Mouse (Mus musculus) bone marrow, adult 2 months (tissue): ENCODE results near the gene Fxyd7. TPM values are rescaled to one million over a fixed set of nuclear protein-coding genes. Genes with fewer than 3 reads are reported as not detected.
A peak's percentile ranks its signal among the peaks of the same experiment; 100 is the strongest.

Experiments
- H3K27ac ChIP-seq: fragments of 200-500 bp; 2 replicates; pipeline ENCODE4 v1.5.1; 2012; ENCODE audit warnings: low read depth, mild to moderate bottlenecking, control low read depth, inconsistent platforms, low read length; ENCODE audit not compliant: control insufficient read depth, poor library complexity, insufficient read depth
- H3K4me1 ChIP-seq: fragments of 200-500 bp; 2 replicates; pipeline ENCODE4 v1.6.1; 2011; ENCODE audit warnings: low read length; ENCODE audit not compliant: control insufficient read depth, insufficient read depth
- H3K4me3 ChIP-seq: fragments of 200-500 bp; replicated peaks from 2 replicates; pipeline ENCODE3; 2011; ENCODE audit warnings: mild to moderate bottlenecking, low read depth, low read length, control low read depth; ENCODE audit not compliant: control insufficient read depth
- CTCF ChIP-seq: fragments of 200-500 bp; IDR thresholded peaks from 2 replicates; pipeline ENCODE4 v1.5.1; 2011; ENCODE audit warnings: low read length, control low read depth; ENCODE audit not compliant: control insufficient read depth, insufficient read depth
- POLR2A ChIP-seq: fragments of 200-500 bp; IDR thresholded peaks from 2 replicates; pipeline ENCODE4 v1.6.1; 2011; ENCODE audit warnings: low read depth, mild to moderate bottlenecking, control low read depth, low read length, borderline replicate concordance; ENCODE audit not compliant: control insufficient read depth
- WGBS: fragments of 180-500 bp; shearing (Covaris S2); methylation state at CpG from one replicate; pipeline ENCODE4 v1.1.7; 2018; 5-methylcytosine and 5-hydroxymethylcytosine counted together
- polyA plus RNA-seq: library from polyadenylated mRNA; stranded (reverse); fragments of >200 nt; gene quantifications from 2 replicates; pipeline ENCODE4 v1.2.4, GENCODE M21; 2011; ENCODE audit warnings: low replicate concordance; ENCODE audit not compliant: missing spikeins, insufficient read depth, insufficient read length

The Fxyd7 gene
- polyA plus RNA-seq, 1 experiment = not detected

DNA sequence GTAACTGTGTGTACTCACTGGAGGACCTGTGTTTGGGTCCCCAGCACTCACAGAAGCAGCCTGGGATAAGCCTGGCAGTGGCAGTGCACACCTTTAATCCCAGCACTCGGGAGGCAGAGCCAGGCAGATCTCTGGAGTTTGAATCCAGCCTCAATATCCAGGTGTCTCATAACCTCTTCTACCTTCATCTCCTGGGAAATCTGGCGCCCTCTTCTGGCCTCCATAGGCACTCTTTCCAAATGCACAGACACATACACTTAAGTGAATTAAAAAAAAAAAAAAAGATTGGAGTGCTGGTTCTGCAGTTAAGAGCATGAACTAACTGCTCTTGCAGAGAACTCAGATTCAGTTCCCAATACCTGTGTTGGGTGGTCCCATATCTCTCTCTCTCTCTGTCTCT is 20.6 kb downstream of the Fxyd7 start:
- no peak overlapping the region for H3K27ac ChIP-seq
- WGBS = 52% methylated on average over 2 of the region's 2 CpGs
- TF ChIP-seq POLR2A = no peak
- no peak for TF ChIP-seq CTCF
- H3K4me3 ChIP-seq = no peak overlapping the region
- H3K4me1 ChIP-seq = peaks cover 17% of the 10 kb centered on the region

DNA sequence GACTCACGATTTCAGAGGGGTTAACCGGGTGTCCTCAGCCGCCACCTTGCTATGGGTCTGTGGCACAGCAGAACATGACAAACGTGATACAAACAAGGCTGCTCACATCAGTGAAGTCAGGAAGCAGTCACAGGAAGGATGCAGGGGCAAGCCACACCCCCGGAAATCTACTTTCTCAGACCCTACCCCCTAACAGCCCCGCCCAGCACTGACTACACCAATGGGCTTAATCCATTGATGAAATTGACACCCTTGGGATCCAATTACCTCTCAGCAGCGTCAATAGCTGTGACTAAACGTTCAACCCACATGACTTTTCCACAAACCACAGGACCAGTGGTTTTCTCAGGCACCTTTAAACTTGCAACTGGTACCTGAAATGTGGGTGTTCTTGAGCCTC is 22.7 kb downstream of the Fxyd7 start:
- 67% methylated on average over 8 of the region's 8 CpGs for WGBS
- TF ChIP-seq CTCF (no peak), POLR2A (no peak)
- Histone ChIP-seq H3K27ac (no peak overlapping the region), H3K4me1 (peaks cover 8% of the 10 kb centered on the region), H3K4me3 (no peak overlapping the region)

DNA sequence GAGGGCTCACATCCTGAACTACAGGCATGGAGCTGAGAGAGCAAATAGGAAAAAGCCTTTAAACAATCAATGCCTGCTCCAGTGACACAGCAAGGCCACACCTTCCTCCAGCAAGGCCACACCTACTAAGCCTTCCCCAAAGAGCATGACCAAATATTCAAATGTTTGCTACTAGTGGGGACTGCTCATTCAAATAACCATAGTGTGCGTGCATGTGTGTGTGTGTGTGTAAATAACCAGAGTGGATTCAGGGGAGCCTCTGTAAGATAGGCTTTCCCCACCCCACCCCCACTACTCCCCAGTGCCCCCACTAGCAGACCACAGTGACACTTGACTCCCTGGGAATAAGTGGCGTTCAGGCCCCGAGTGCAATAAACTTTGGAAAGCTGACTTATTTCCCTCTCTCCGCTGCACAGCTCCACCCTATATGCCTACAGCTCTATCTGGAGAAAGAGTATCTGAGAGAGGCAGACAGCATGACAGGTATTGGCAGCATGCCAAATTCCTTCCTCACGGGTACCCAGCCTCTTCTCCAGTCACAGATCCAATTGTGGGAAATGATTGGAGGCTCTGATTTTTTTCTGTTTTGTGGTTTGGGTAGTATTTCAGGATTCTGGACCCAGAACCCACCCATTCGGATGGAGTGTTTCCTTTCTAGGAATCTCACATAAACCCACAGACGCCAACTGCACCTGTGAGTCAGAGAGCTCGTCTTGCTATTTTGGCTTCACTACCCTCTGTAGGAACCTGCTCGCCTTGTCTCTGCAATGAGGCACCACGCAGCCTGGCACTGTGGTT is 34.0 kb downstream of the Fxyd7 start:
- no peak overlapping the region for H3K4me3 ChIP-seq
- TF ChIP-seq CTCF = no peak
- no peak for TF ChIP-seq POLR2A
- 56% methylated on average over 10 of the region's 10 CpGs for WGBS
- H3K27ac ChIP-seq = no peak overlapping the region
- H3K4me1 ChIP-seq = no peaks in the 10 kb centered on the region; the same call in 1 of the 2 replicates

DNA sequence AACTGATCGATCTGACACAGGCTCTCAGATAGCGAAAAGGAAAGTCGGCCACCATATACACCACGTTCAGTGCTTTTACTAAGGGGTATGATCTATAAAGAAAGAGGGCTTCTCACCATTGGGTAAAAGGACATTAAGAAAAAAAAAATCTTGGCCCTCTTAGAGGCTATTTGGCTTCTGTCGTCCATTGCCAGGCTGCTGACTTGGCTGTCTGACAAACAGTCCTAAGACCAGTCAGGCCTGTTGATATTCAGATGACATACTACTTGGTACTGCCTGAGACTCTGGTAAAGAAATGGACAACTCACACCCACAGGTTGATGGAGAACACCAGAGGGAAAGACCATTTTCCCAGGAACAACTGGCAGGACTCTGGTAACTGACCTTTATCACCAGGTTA is 38.3 kb downstream of the Fxyd7 start:
- TF ChIP-seq POLR2A = no peak
- no peak for TF ChIP-seq CTCF
- Histone ChIP-seq H3K4me1 (peaks cover 3% of the 10 kb centered on the region; the same call in 1 of the 2 replicates), H3K27ac (no peak overlapping the region), H3K4me3 (no peak overlapping the region)
- WGBS = 82% methylated on average over 5 of the region's 5 CpGs

DNA sequence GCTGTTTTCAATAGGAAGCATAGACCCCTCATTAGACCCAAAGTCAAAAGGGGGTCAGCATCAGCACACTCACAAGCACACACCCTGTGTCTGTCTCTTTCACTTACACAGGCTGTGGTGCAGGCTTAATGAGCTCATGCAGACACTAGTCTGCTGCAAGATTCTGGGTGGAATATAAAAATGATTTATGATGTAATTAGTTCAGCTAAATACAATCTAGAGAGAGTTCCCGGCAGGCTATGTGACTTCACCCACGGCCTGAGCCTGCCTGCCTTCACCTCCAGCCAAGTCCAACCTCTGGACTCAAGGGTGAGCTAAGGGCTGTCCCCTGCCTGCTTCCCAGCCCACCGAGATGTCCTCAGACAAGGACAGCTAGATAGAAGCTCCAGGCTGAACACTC is 42.4 kb downstream of the Fxyd7 start:
- 48% methylated on average over 3 of the region's 3 CpGs for WGBS
- peak overlapping the region; percentile 34 for H3K27ac ChIP-seq
- TF ChIP-seq POLR2A (no peak), CTCF (no peak)

DNA sequence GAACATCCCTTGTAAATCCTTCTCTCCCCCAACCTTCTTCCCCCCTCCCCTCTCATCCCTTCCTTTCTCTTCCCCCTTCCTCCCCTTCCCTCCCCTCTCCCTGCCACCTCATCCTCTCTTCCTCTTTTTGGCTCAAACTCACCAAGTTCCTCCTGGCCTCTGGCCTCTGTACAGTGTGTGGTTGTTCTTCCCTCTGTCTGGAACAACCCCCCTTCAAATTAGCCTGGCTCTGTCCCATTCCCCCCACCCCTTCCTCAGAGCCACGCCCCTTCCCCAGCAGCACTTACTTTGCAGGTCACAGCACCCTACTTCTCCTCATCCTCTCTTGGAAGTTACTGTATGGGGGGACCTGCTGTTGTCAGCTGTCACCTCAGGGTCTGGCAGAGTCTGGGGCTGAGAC is 43.1 kb downstream of the Fxyd7 start:
- H3K27ac ChIP-seq = peak overlapping the region; percentile 41
- TF ChIP-seq POLR2A = no peak
- no peak for TF ChIP-seq CTCF
- 0% methylated on average over 1 of the region's 1 CpGs for WGBS
- no peak overlapping the region for H3K4me3 ChIP-seq
- peaks cover 5% of the 10 kb centered on the region; the same call in 1 of the 2 replicates for H3K4me1 ChIP-seq

More for the DNA sequence above, 42.4 kb downstream of the Fxyd7 start:
- Histone ChIP-seq H3K4me1 (peaks cover 5% of the 10 kb centered on the region; the same call in 1 of the 2 replicates), H3K4me3 (no peak overlapping the region)

- TF ChIP-seq POLR2A (no peak), CTCF (no peak)
- WGBS = 18% methylated on average over 1 of the region's 1 CpGs
- Histone ChIP-seq H3K4me1 (peaks cover 5% of the 10 kb centered on the region; the same call in 1 of the 2 replicates), H3K27ac (peak overlapping the region; percentile 41; the same call in 1 of the 2 replicates), H3K4me3 (no peak overlapping the region)
These were observed 43.5 kb downstream of the Fxyd7 start for GRCm38 (mm10) chr7:31007775-31008174.

- H3K27ac ChIP-seq = peak overlapping the region; percentile 91
These were observed 48.6 kb downstream of the Fxyd7 start for GRCm38 (mm10) chr7:31002650-31003049.

More at GRCm38 (mm10) chr7:31002650-31003049, 48.6 kb downstream of the Fxyd7 start:
- TF ChIP-seq CTCF = no peak
- no peak for TF ChIP-seq POLR2A
- peak overlapping the region; percentile 18 for H3K4me3 ChIP-seq
- WGBS = 2% methylated on average over 8 of the region's 8 CpGs
- peaks cover 13% of the 10 kb centered on the region for H3K4me1 ChIP-seq
